Mouse (Mus musculus) left cerebral cortex, postnatal 14 days (tissue): ENCODE measurements around the gene Hykk. TPM values are rescaled to one million over a fixed set of nuclear protein-coding genes. Genes with fewer than 3 reads are reported as not detected.

ENCODE experiments used
- DNase-seq, 2 experiments: peaks; one replicate each; pipeline ENCODE4 v3.0.0; 2021 to 2022; ENCODE audit warnings: low spot score in 2 of 2, mixed read lengths in 1 of 2
- intact Hi-C: fragments of 180-260 bp; cut with DNase I; formaldehyde crosslinking; loops from one replicate; pipeline ENCODE4 v1.15.1; 2025
- total RNA-seq, 2 experiments: library from RNA; stranded (reverse); gene quantifications; 2 replicates each; pipeline ENCODE4 v1.2.3; 2021

Hykk gene
- total RNA-seq, 2 experiments from 2014 or later, result 1.3 TPM

GRCm38 (mm10) chr9:54961059-54961458 is 44.0 kb downstream of the Hykk start:
- intact Hi-C loops, result no loop called here
- DNase-seq, result no peak

- intact Hi-C loops, result no loop called here
- no peak for DNase-seq
These were observed 46.6 kb downstream of the Hykk start for GRCm38 (mm10) chr9:54963669-54964068.

GRCm38 (mm10) chr9:54969972-54970637 is 53.0 kb downstream of the Hykk start:
- intact Hi-C loops, result no loop called here
- no peak for DNase-seq

- DNase-seq, result no peak
- intact Hi-C loops, result no loop called here
These were observed 63.6 kb downstream of the Hykk start, which contains the start of gene Chrna5 for GRCm38 (mm10) chr9:54980674-54981073. TSS of gene Chrna5 (plus strand) at chr9:54980880.

GRCm38 (mm10) chr9:54981291-54982191 is 64.5 kb downstream of the Hykk start:
- intact Hi-C loops, result no loop called here
- no peak for DNase-seq

GRCm38 (mm10) chr9:54982401-54982800 is 65.3 kb downstream of the Hykk start:
- DNase-seq, result no peak
- intact Hi-C loops, result no loop called here

GRCm38 (mm10) chr9:54990362-54990761 is 73.3 kb downstream of the Hykk start:
- no peak for DNase-seq
- intact Hi-C loops, result no loop called here

- no peak for DNase-seq
- intact Hi-C loops, result no loop called here
These were observed 77.3 kb downstream of the Hykk start for GRCm38 (mm10) chr9:54994381-54994780.

- intact Hi-C loops, result no loop called here
- no peak for DNase-seq
These were observed 78.6 kb downstream of the Hykk start for GRCm38 (mm10) chr9:54995645-54996044.

Other genes starting within 250 kb of the Hykk start
- 10 to 100 TPM; 23.9 to 24.4 TPM for gene Dnaja4, start 218.4 kb upstream of the Hykk start, total RNA-seq
- 10 to 100 TPM; 52.9 to 54.3 TPM for gene Wdr61, start 182.8 kb upstream of the Hykk start, total RNA-seq
- 1 to 10 TPM; 2.5 to 3.2 TPM for gene Crabp1, start 152.5 kb upstream of the Hykk start, total RNA-seq
- gene Ireb2, start 53.5 kb upstream of the Hykk start, total RNA-seq, result 10 to 100 TPM; 62.3 to 62.9 TPM
- 100 to 1,000 TPM; 124 to 135 TPM for gene Psma4, start 33.5 kb downstream of the Hykk start, total RNA-seq
- gene AY074887, start 33.7 kb downstream of the Hykk start, total RNA-seq, result not detected
- gene Chrna5, start 63.6 kb downstream of the Hykk start, total RNA-seq, result 1 to 10 TPM; 5.2 to 5.8 TPM
- gene Chrna3, start 109.3 kb downstream of the Hykk start, total RNA-seq, result 1 to 10 TPM; 1.8 to 2.0 TPM
- under 1 TPM in 1 of 2 experiments, not detected in 1; 0.19 TPM for gene Chrnb4, start 131.5 kb downstream of the Hykk start, total RNA-seq
- gene Ube2q2, start 231.6 kb downstream of the Hykk start, total RNA-seq, result 10 to 100 TPM; 51.5 to 52.2 TPM